Mouse (Mus musculus) c-Kit-positive CD71-negative TER-119-negative erythroid progenitor cells, embryonic 14.5 days (primary cell): Measurements from ENCODE around the gene Stk11ip.

Experiments used
- DNase-seq: peaks from one replicate; pipeline ENCODE4 v3.0.0-alpha.2; 2013; ENCODE audit warnings: low read depth

Gene Stk11ip

GRCm38 (mm10) chr1:75570403-75570802 lies 49.1 kb downstream of the Stk11ip start:
- no peak for DNase-seq

GRCm38 (mm10) chr1:75572776-75573175 lies 51.4 kb downstream of the Stk11ip start:
- DNase-seq = no peak

GRCm38 (mm10) chr1:75573715-75574114 lies 52.4 kb downstream of the Stk11ip start:
- no peak for DNase-seq

GRCm38 (mm10) chr1:75574476-75575310 lies 53.4 kb downstream of the Stk11ip start:
- DNase-seq = no peak

GRCm38 (mm10) chr1:75581936-75582624 lies 60.8 kb downstream of the Stk11ip start:
- DNase-seq = no peak

- no peak for DNase-seq
These were observed 61.3 kb downstream of the Stk11ip start for GRCm38 (mm10) chr1:75582625-75582956.

- no peak for DNase-seq
These were observed 61.7 kb downstream of the Stk11ip start for GRCm38 (mm10) chr1:75583034-75583433.

- no peak for DNase-seq
These were observed 65.5 kb downstream of the Stk11ip start for GRCm38 (mm10) chr1:75586791-75587190.
